Mouse (Mus musculus) brain, adult 2 months (tissue): ENCODE measurements around the gene Cx3cl1.

Source experiments
- DNase-seq: peaks from one replicate; pipeline ENCODE4 v3.0.0; 2011; ENCODE audit warnings: low read depth, low spot score

Cx3cl1 gene

GRCm38 (mm10) chr8:94771941-94772670 lies at the start of gene Cx3cl1:
Gene Cx3cl1, plus strand, starts transcription at chr8:94772009.
- peak; percentile 93 for DNase-seq

GRCm38 (mm10) chr8:94725998-94726397 lies 45.8 kb upstream of the Cx3cl1 start:
- DNase-seq: no peak

GRCm38 (mm10) chr8:94729301-94729700 lies 42.5 kb upstream of the Cx3cl1 start:
- DNase-seq: peak; percentile 38

GRCm38 (mm10) chr8:94733821-94734465 lies 37.9 kb upstream of the Cx3cl1 start:
- peak; percentile 23 for DNase-seq

GRCm38 (mm10) chr8:94734735-94735350 lies 37.0 kb upstream of the Cx3cl1 start:
- no peak for DNase-seq

GRCm38 (mm10) chr8:94735426-94736094 lies 36.2 kb upstream of the Cx3cl1 start:
- DNase-seq: peak; percentile 43

- no peak for DNase-seq
Observed at GRCm38 (mm10) chr8:94739829-94740228, 32.0 kb upstream of the Cx3cl1 start.

GRCm38 (mm10) chr8:94740591-94740990 lies 31.2 kb upstream of the Cx3cl1 start:
- no peak for DNase-seq

- DNase-seq: no peak
Observed at GRCm38 (mm10) chr8:94741726-94742125, 30.1 kb upstream of the Cx3cl1 start.

- DNase-seq: peak; percentile 61
Observed at GRCm38 (mm10) chr8:94744484-94744883, 27.3 kb upstream of the Cx3cl1 start.

GRCm38 (mm10) chr8:94744972-94745371 lies 26.8 kb upstream of the Cx3cl1 start:
- no peak for DNase-seq

- no peak for DNase-seq
Observed at GRCm38 (mm10) chr8:94745476-94746184, 26.2 kb upstream of the Cx3cl1 start, which contains the start of gene Ccl22. Gene Ccl22, plus strand, starts transcription at chr8:94745590.

GRCm38 (mm10) chr8:94746832-94747231 lies 25.0 kb upstream of the Cx3cl1 start:
- DNase-seq: no peak

- no peak for DNase-seq
Observed at GRCm38 (mm10) chr8:94748363-94748762, 23.4 kb upstream of the Cx3cl1 start.

- DNase-seq: no peak
Observed at GRCm38 (mm10) chr8:94749942-94750341, 21.9 kb upstream of the Cx3cl1 start.

GRCm38 (mm10) chr8:94751023-94751849 lies 20.6 kb upstream of the Cx3cl1 start:
- DNase-seq: no peak

GRCm38 (mm10) chr8:94754006-94754405 lies 17.8 kb upstream of the Cx3cl1 start:
- DNase-seq: no peak

- no peak for DNase-seq
Observed at GRCm38 (mm10) chr8:94754486-94754885, 17.3 kb upstream of the Cx3cl1 start.

GRCm38 (mm10) chr8:94767035-94767434 lies 4.8 kb upstream of the Cx3cl1 start:
- no peak for DNase-seq

- peak; percentile 49 for DNase-seq
Observed at GRCm38 (mm10) chr8:94770945-94771344, 864 bp upstream of the Cx3cl1 start.

GRCm38 (mm10) chr8:94773048-94773447 lies 1.2 kb downstream of the Cx3cl1 start:
- DNase-seq: peak; percentile 84
